Mouse (Mus musculus) B cell, adult 2 months (primary cell): ENCODE measurements at regions not wholly inside any gene's neighbourhood (a gene's known extent, or its start where the extent isn't known, plus 50 kb on each side); places are given as distances from the start of the nearest gene placed in this dataset.

Experiments used
- DNase-seq, 2 experiments: peaks; one replicate each; pipeline ENCODE4 v3.0.0; 2022

DNA sequence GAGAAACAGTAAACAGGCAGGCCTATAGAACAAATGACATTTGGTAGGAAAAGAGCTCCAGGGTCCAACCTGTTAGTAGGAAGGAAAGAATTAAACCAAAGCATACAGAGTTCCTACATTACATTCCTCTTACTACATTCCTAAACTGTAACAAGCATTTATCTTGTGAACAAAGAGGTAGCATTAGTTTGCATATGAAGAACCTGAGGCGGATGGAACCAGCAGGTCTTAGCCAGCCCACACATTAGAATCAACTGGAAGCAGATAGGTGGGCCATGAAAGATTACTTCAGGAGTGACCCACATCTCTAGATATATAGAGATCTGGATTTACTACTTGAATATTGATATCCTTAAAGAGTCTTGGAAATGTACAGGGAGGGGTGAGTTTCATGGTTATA lies 238.8 kb downstream of the Klf5 start:
- no peak for DNase-seq

DNA sequence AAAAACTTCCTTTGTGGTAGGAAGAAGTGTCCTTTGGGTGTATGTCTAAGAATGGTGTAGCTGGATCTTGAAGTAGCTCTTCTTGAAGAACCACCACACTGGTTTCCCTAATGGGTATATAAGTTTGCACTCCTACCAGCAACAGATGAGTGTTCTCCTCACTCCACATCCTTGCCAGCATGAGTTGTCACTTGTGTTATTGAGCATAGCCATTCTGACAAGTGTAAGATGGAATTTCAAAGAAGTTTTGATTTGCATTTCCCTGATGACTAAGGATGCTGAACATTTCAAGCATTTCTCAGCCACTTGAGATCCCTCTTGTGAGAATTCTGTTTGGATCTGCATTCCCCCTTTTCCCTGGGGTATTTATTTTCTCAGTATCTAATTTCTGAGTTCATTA lies 243.2 kb downstream of the Klf5 start:
- DNase-seq = no peak

DNA sequence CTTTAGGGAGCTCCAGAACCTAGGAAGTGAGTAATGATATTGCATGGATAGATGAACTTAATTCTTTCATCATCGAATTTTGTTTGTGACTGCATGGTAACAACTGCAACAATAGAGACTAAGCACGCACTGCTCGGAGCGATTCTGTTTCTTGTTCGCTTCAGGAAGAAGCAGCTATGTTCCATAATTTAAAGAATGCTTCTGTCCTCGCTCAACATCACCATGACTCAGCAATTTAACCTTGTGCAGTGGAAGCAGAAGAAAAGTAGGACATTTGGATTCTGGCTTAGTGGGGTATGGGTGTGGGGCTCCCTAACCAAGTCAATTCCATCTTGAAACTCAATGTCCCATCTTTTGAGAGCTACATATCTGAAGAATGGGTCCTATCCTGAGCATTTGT lies 249.4 kb downstream of the Klf5 start:
- no peak for DNase-seq

DNA sequence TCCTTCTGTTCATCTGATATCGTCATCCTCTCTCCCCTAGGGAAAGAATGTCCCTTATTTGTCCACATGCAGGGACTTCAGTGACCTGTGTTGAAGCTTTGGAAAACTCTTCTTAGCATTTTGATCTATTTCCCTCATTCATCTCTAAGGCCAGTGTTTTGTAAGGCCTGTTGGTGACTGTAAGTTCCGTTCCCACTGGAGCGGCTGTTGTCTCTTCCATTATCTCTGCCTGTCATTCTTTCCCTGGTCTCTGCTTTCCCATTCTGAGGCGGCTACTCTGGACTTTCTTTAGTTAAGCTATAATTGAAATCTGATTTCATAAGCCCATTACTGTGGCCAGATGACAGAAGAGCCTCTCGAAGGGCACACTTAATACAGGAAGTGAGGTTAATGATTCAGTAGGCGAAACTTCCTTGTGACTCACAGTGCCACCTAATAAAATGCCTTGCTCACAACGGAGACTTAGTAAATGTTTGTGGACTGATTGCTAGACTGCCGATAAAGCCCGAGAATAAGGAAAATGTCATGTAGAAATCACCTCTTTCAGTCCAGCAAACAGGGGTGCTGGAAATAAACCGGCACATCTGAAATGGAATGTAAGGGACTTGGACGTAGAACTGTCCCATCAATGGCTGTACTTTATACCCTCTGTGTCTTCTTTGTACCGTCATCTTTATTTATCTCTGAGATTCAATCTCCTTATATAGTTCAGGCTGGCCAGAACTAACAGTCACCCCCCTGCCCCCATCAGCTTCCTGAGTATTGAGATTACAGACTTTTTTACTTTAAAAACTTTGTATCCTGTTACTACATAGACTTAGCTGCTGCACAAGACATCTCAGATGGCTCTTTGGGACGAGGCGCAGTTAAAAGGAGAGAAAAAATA lies 250.1 kb downstream of the Klf5 start:
- DNase-seq = no peak

GRCm38 (mm10) chr14:99564024-99564423 lies 265.5 kb downstream of the Klf5 start:
- no peak for DNase-seq

- DNase-seq = no peak
Measured at GRCm38 (mm10) chr14:99574146-99574545, 275.7 kb downstream of the Klf5 start.

DNA sequence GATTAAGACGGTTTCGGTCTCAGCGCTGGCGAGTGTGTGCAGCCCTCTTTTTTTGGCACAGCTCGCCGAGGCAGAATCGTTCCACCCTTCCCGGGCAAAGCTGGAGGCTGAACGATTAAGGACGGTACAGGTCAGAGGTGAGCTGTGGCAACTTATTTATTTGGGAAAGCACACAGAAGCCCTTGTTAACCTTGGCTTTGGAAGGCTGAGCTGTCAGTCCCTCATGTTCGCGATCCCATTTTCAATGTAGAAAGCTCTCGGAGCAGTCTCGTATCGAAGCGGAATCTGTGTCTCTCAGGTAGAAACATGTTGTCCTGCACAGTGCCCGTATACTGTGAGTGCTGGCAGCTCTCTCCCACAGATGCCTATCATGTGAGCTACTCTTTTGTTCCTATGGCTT lies 280.2 kb downstream of the Klf5 start:
- no peak for DNase-seq

- DNase-seq = no peak
Measured at GRCm38 (mm10) chr14:99579271-99579759, 280.8 kb downstream of the Klf5 start.

- DNase-seq = no peak
Measured at GRCm38 (mm10) chr14:99579765-99580266, 281.3 kb downstream of the Klf5 start.

- DNase-seq = no peak
Measured at GRCm38 (mm10) chr14:99584144-99584543, 285.7 kb downstream of the Klf5 start.

DNA sequence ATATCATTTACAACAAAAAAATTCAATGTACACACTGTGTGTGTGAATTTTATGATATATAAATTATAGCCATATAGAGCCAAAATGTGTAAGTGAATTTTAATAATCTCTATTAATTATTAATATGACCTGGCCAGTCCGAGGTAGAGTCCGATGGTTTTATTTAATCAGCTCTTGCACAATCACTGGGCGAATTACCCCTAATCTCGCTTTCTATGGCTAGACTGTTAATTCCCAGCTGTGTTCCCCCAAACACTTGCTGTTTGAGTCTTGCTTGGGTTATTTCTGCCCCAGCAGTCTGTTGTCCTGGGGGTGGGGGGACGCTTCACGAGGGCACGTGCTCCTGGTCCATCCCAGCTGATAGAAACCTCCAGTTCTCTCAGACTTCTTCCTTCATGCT lies 287.5 kb downstream of the Klf5 start:
- no peak for DNase-seq

- no peak for DNase-seq
Measured at GRCm38 (mm10) chr14:99590854-99591470, 292.5 kb downstream of the Klf5 start.

- no peak for DNase-seq
Measured at GRCm38 (mm10) chr14:99592922-99593321, 294.4 kb downstream of the Klf5 start.

DNA sequence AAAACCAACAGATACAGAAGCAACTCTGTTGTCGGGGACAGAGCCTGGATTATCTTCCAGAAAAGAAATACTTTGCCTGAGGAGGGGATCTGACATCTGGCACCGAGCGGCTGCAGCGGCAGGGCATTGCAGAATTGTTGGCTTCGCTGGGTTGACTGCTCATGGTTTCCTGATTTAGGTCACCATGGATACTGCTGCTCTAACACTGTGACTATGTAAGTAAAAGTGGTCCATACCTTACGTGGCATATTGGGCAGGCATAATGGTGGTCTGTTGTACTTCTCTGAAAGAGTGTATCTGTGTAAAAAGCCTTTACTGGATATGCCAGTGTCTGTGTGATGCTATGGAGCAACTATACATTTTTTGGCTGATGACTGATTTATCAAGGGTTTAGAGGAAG lies 295.4 kb downstream of the Klf5 start:
- DNase-seq = no peak

DNA sequence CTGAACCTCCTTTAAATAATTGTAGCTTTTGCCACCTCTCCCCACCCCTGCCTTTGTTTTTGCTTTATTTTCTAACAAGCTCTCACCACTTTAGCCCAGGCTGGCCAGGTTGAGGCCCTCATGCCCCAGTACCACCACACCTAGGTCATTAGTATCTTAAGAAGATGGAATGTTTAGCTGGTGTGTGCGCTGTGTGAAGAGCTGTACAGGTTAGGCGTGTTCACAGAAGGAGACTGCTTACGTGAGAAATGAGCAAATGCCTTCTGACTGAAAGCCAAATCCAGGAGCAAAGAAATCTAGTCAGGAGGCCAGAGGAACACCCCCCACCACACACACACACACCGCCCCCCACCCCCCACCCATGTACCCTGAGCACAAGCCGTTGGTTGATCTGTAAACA lies 303.4 kb downstream of the Klf5 start:
- no peak for DNase-seq

DNA sequence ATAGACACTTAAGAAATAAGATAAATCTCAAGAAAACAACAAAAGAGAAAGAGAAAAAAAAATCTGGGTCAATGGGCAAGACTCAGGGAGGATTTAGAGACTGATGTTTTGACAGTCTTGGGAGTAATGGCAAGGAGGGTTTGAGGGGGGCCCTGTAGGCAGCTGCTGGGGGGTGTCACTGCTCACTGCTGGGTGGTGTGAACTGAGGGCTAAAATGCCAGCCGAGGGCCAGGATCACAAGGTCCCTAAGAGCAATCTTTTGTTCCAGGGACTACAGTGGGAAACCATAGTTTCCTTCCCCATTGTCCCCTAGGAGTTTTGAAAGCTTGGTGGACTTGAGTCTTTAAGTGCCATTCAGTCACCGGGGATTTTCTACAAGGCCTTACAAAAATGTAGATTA lies 304.8 kb downstream of the Klf5 start:
- DNase-seq = no peak

DNA sequence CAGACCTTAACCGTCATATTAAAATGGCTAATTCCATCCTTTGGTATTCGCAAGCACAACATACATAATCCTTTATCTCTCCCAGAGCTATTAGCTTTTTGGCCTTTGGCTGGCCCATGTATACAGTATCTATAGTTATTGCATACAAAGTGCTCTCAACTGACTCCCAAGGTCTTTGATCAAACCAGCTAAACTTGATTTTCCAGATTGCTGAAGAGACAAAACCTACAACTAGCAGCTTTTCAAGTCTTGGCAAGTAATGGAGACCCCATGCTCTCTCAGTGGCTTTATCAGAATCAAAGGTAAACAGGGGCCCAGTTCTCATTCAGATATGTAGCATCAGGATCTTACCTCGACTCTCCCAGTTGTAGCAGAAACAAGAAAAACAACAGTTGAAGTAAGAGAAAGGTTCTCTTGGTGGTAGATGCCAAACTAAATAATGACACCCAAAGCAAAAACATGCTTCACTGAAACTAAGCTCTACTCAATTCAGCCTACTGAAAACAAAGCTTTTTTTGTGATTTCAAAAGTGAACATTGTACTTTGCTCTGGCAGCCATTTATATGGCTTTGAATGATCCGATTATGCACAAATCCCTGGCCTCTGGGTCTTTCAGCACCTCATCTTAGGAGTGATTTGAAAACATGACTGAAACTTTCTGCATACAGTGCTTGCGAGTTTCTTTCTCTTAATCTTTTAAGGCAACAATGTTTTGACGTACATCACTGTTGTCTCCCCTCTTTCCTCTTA lies 307.0 kb downstream of the Klf5 start:
- DNase-seq = no peak

GRCm38 (mm10) chr14:99609003-99609402 lies 310.5 kb downstream of the Klf5 start:
- DNase-seq = no peak

GRCm38 (mm10) chr14:99611435-99611834 lies 312.9 kb downstream of the Klf5 start:
- no peak for DNase-seq

- no peak for DNase-seq
Measured at GRCm38 (mm10) chr14:99612114-99612513, 313.6 kb downstream of the Klf5 start.

DNA sequence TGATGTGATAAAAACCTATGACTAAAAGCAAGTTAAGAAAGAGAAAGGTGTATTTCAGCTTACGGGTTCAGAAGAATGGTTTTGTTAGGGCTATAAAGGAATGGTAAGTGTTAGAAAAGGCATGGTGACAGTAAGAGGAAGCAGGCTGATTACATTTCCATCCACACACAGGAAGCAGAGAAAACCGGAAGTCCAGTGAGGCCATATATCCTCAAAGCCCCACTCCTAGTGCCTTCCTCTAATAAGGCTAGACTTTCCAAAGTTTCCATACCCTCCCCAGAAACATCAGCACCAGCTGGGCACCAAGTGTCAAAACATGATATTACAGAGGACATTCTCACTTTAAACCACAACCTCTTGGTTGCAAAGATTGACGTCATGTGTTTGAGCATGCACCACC lies 316.3 kb downstream of the Klf5 start:
- no peak for DNase-seq

DNA sequence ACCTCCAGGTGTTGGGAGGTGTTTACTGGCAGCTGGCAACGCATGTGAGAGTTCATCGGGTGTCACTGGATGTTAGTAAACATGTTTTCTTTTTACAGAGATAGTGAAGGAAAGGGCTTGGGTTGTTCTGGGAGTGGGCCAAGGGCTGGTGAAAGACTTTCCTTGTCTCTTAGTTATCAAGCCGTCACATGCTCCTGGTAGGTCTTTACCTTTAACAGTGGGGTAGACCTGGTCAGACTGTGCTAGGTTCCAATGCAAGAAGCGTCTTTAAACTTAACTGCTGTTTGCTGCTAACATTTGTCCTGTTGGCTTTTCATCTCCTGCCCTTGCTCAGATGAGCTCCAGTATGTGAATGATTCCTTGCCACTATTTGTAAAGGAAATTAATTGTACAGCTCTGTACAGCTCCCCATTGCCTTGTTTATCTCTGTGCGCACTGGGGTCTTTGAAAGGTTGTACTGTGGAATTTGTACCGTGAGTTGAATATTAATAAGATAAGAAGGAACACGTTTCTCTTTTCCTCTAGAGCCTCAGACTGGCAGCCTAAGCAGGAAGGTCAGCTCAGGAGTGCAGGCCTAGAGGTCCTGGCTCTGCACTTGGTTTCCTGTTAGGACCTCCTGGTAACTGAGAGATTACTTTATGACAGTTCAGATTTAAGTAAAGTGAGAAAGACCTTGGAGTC lies 318.3 kb downstream of the Klf5 start:
- no peak for DNase-seq

DNA sequence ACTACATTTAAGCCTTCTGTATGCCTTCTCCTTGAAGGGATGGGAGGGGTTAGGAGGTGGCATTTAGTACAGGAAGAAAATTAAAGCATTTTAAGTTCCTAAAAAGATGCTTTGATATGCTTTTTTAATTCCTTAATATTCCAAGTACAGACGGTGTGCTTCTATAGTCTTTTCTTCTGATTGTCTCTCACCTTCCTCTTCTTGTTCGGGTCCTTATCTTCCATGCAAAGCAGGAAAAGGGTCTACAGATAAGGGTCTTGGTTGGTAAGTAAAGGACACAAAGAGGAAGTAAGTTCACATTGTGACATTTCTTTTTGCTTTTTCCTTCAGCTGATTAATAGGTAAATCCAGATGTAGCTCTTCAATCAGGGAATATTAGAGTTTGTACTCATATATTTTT lies 318.9 kb downstream of the Klf5 start:
- DNase-seq = no peak
